Mouse (Mus musculus): ENCODE results near the gene Ttc39d. TPM values are rescaled to one million over a fixed set of nuclear protein-coding genes. Genes with fewer than 3 reads are reported as not detected.
"Not testable (repeated sequence)": the region's sequence is repeated elsewhere in the genome, so short reads cannot be mapped to it uniquely, and the experiment has no call there.

The Ttc39d gene
- polyA plus RNA-seq, 1 experiment from 2014 or later = 0.06 TPM

GRCm38 (mm10) chr17:80206301-80206670 is 974 bp upstream of the Ttc39d start:
- H3K4me3 ChIP-seq = peak overlapping the region; percentile 85
- no peak for DNase-seq (ENCODE audit: low spot score)
- peaks cover 46% of the 10 kb centered on the region for H3K36me3 ChIP-seq
- no peaks in the 10 kb centered on the region for H3K9me3 ChIP-seq (replicated peaks)
- 0% methylated on average over 36 of the region's 36 CpGs for WGBS
- H3K27ac ChIP-seq (replicated peaks) = peak overlapping the region; percentile 100
- H3K4me1 ChIP-seq = peaks cover 17% of the 10 kb centered on the region
- H3K27me3 ChIP-seq (ENCODE audit: low read depth, poor library complexity, severe bottlenecking) = no peaks in the 10 kb centered on the region

- H3K36me3 ChIP-seq; H3K4me3 ChIP-seq; H3K27me3 ChIP-seq (ENCODE audit: low read depth, poor library complexity, severe bottlenecking); DNase-seq (ENCODE audit: low spot score); H3K4me1 ChIP-seq; H3K9me3 ChIP-seq (replicated peaks); H3K27ac ChIP-seq (replicated peaks): not testable (repeated sequence)
- whole genome bisulfite sequencing = 90% methylated on average over 4 of the region's 4 CpGs
Measured at GRCm38 (mm10) chr17:80213998-80214397, 6.7 kb downstream of the Ttc39d start.

- Histone ChIP-seq H3K9me3 (replicated peaks) (no peaks in the 10 kb centered on the region), H3K36me3 (no peaks in the 10 kb centered on the region), H3K27me3 (ENCODE audit: low read depth, poor library complexity, severe bottlenecking) (no peaks in the 10 kb centered on the region), H3K27ac (replicated peaks) (no peak overlapping the region), H3K4me1 (peaks cover 4% of the 10 kb centered on the region), H3K4me3 (no peak overlapping the region)
- DNase-seq (ENCODE audit: low spot score) = no peak
- 74% methylated on average over 2 of the region's 2 CpGs for WGBS
Measured at GRCm38 (mm10) chr17:80220131-80220530, 12.9 kb downstream of the Ttc39d start.

- 74% methylated on average over 9 of the region's 9 CpGs for WGBS
Measured at GRCm38 (mm10) chr17:80221202-80221601, 13.9 kb downstream of the Ttc39d start.

GRCm38 (mm10) chr17:80221890-80222628 is 14.8 kb downstream of the Ttc39d start:
- H3K4me1 ChIP-seq = peaks cover 5% of the 10 kb centered on the region
- H3K4me3 ChIP-seq = no peak overlapping the region
- no peaks in the 10 kb centered on the region for H3K27me3 ChIP-seq (ENCODE audit: low read depth, poor library complexity, severe bottlenecking)
- H3K36me3 ChIP-seq = 0 out of 2 replicates have a peak, but pooled peaks cover 7% of the 10 kb centered on the region
- WGBS = 75% methylated on average over 3 of the region's 3 CpGs
- DNase-seq (ENCODE audit: low spot score) = no peak
- no peak overlapping the region for H3K27ac ChIP-seq (replicated peaks)
- H3K9me3 ChIP-seq (replicated peaks) = no peaks in the 10 kb centered on the region

More at GRCm38 (mm10) chr17:80221202-80221601, 13.9 kb downstream of the Ttc39d start:
- no peak overlapping the region for H3K27ac ChIP-seq (replicated peaks)
- H3K9me3 ChIP-seq (replicated peaks) = no peaks in the 10 kb centered on the region
- peaks cover 5% of the 10 kb centered on the region for H3K4me1 ChIP-seq
- H3K4me3 ChIP-seq = no peak overlapping the region
- no peaks in the 10 kb centered on the region for H3K27me3 ChIP-seq (ENCODE audit: low read depth, poor library complexity, severe bottlenecking)
- no peak for DNase-seq (ENCODE audit: low spot score)
- 0 out of 2 replicates have a peak, but pooled peaks cover under 1% of the 10 kb centered on the region for H3K36me3 ChIP-seq

- 17% methylated on average over 9 of the region's 9 CpGs for WGBS
- H3K27ac ChIP-seq (replicated peaks) = peak overlapping the region; percentile 90
Measured at GRCm38 (mm10) chr17:80223829-80224228, 16.6 kb downstream of the Ttc39d start.

GRCm38 (mm10) chr17:80224326-80225116 is 17.3 kb downstream of the Ttc39d start, which contains the start of gene Gemin6:
Gemin6 (plus strand) TSS chr17:80224441.
- Histone ChIP-seq H3K27ac (replicated peaks) (peak within 1 kb of the TSS; percentile 90), H3K4me3 (peak within 1 kb of the TSS; percentile 64), H3K36me3 (peaks cover 32% of the 10 kb centered on the region), H3K27me3 (ENCODE audit: low read depth, poor library complexity, severe bottlenecking) (no peaks in the 10 kb centered on the region), H3K4me1 (peaks cover 5% of the 10 kb centered on the region), H3K9me3 (replicated peaks) (no peaks in the 10 kb centered on the region)
- DNase-seq (ENCODE audit: low spot score) = peak; percentile 89
- WGBS = under 1% methylated on average over 33 of the region's 33 CpGs

More at GRCm38 (mm10) chr17:80223829-80224228, 16.6 kb downstream of the Ttc39d start:
- Histone ChIP-seq H3K9me3 (replicated peaks) (no peaks in the 10 kb centered on the region), H3K4me1 (peaks cover 5% of the 10 kb centered on the region), H3K36me3 (peaks cover 25% of the 10 kb centered on the region), H3K27me3 (ENCODE audit: low read depth, poor library complexity, severe bottlenecking) (no peaks in the 10 kb centered on the region), H3K4me3 (peak overlapping the region; percentile 64)
- no peak for DNase-seq (ENCODE audit: low spot score)

- H3K9me3 ChIP-seq (replicated peaks); H3K27me3 ChIP-seq (ENCODE audit: low read depth, poor library complexity, severe bottlenecking); H3K4me1 ChIP-seq; DNase-seq (ENCODE audit: low spot score): not testable (repeated sequence)
- peak overlapping the region; percentile 64 for H3K4me3 ChIP-seq
- H3K36me3 ChIP-seq = peaks cover 32% of the 10 kb centered on the region
- H3K27ac ChIP-seq (replicated peaks) = peak overlapping the region; percentile 90
- WGBS = 62% methylated on average over 5 of the region's 5 CpGs
Measured at GRCm38 (mm10) chr17:80225142-80225541, 17.9 kb downstream of the Ttc39d start.

- WGBS = 96% methylated on average over 2 of the region's 2 CpGs
- no peak for DNase-seq (ENCODE audit: low spot score)
- Histone ChIP-seq H3K27me3 (ENCODE audit: low read depth, poor library complexity, severe bottlenecking) (no peaks in the 10 kb centered on the region), H3K9me3 (replicated peaks) (no peaks in the 10 kb centered on the region), H3K36me3 (peaks cover 45% of the 10 kb centered on the region), H3K4me3 (no peak overlapping the region), H3K27ac (replicated peaks) (no peak overlapping the region), H3K4me1 (peaks cover 5% of the 10 kb centered on the region)
Measured at GRCm38 (mm10) chr17:80229396-80229795, 22.1 kb downstream of the Ttc39d start.

- H3K36me3 ChIP-seq = peaks cover 47% of the 10 kb centered on the region
- DNase-seq (ENCODE audit: low spot score) = no peak
- no peak overlapping the region for H3K27ac ChIP-seq (replicated peaks)
- no peak overlapping the region for H3K4me3 ChIP-seq
- no peaks in the 10 kb centered on the region for H3K9me3 ChIP-seq (replicated peaks)
- no peaks in the 10 kb centered on the region for H3K4me1 ChIP-seq
- no peaks in the 10 kb centered on the region for H3K27me3 ChIP-seq (ENCODE audit: low read depth, poor library complexity, severe bottlenecking)
- WGBS = 95% methylated on average over 5 of the region's 5 CpGs
Measured at GRCm38 (mm10) chr17:80233844-80234243, 26.6 kb downstream of the Ttc39d start.

- no peak overlapping the region for H3K27ac ChIP-seq (replicated peaks)
- H3K27me3 ChIP-seq (ENCODE audit: low read depth, poor library complexity, severe bottlenecking) = no peaks in the 10 kb centered on the region
- DNase-seq (ENCODE audit: low spot score) = no peak
- no peaks in the 10 kb centered on the region for H3K4me1 ChIP-seq
- 90% methylated on average over 7 of the region's 7 CpGs for WGBS
- no peaks in the 10 kb centered on the region for H3K9me3 ChIP-seq (replicated peaks)
- H3K4me3 ChIP-seq = no peak overlapping the region
- H3K36me3 ChIP-seq = peaks cover 47% of the 10 kb centered on the region
Measured at GRCm38 (mm10) chr17:80234376-80234775, 27.1 kb downstream of the Ttc39d start.

GRCm38 (mm10) chr17:80235477-80235876 is 28.2 kb downstream of the Ttc39d start:
- Histone ChIP-seq H3K36me3 (peaks cover 56% of the 10 kb centered on the region), H3K9me3 (replicated peaks) (no peaks in the 10 kb centered on the region), H3K27me3 (ENCODE audit: low read depth, poor library complexity, severe bottlenecking) (no peaks in the 10 kb centered on the region), H3K27ac (replicated peaks) (no peak overlapping the region), H3K4me3 (no peak overlapping the region), H3K4me1 (no peaks in the 10 kb centered on the region)
- 88% methylated on average over 3 of the region's 3 CpGs for WGBS
- no peak for DNase-seq (ENCODE audit: low spot score)

- H3K27me3 ChIP-seq (ENCODE audit: low read depth, poor library complexity, severe bottlenecking) = no peaks in the 10 kb centered on the region
- peaks cover 64% of the 10 kb centered on the region for H3K36me3 ChIP-seq
- no peaks in the 10 kb centered on the region for H3K9me3 ChIP-seq (replicated peaks)
- no peak overlapping the region for H3K4me3 ChIP-seq
- DNase-seq (ENCODE audit: low spot score) = no peak
- H3K4me1 ChIP-seq = no peaks in the 10 kb centered on the region
- 92% methylated on average over 3 of the region's 3 CpGs for WGBS
- no peak overlapping the region for H3K27ac ChIP-seq (replicated peaks)
Measured at GRCm38 (mm10) chr17:80236805-80237204, 29.5 kb downstream of the Ttc39d start.

Data from midbrain, embryonic 10.5 days (tissue).